Mouse (Mus musculus) heart, adult 2 months (tissue): ENCODE measurements around the gene Zic4.

Experiments
- CTCF ChIP-seq: fragments of 200-600 bp; IDR thresholded peaks from 2 replicates; pipeline ENCODE4 v1.8.1; 2022; ENCODE audit warnings: antibody characterized with exemption, mild to moderate bottlenecking, moderate library complexity
- POLR2A ChIP-seq: fragments of 200-500 bp; IDR thresholded peaks from 2 replicates; pipeline ENCODE4 v1.6.1; 2011; ENCODE audit warnings: mild to moderate bottlenecking, low read depth, low read length, control low read depth; ENCODE audit not compliant: insufficient read depth

GRCm38 (mm10) chr9:91382471-91383255, 20.4 kb downstream of the Zic4 start:
- no peak for TF ChIP-seq CTCF
- TF ChIP-seq POLR2A: no peak
